Mouse (Mus musculus): ENCODE data around the gene Setdb1. TPM values are rescaled to one million over a fixed set of nuclear protein-coding genes. Genes with fewer than 3 reads are reported as not detected.

Gene Setdb1
- polyA plus RNA-seq, 1 experiment: 11.5 TPM

DNA sequence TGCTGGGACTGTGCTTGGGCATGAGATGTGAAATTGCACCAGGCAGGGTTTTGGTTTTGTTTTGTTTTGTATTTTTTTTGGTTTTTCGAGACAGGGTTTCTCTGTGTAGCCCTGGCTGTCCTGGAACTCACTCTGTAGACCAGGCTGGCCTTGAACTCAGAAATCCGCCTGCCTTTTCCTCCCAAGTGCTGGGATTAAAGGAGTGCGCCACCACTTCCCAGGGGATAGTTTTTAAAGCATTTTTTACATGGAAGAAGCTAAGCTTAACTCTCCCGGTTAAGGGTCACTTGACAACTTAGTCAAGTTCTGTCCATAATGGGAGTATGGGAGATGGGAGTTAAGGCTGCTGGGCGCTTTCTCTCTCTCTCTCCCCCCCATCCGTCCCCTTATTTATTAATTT, 42.9 kb downstream of the Setdb1 start:
- Histone ChIP-seq H3K4me2 (ENCODE audit: low read depth) (peak overlapping the region; percentile 83), H3K36me3 (ENCODE audit: control insufficient read depth, insufficient read depth) (no peaks in the 10 kb centered on the region), H3K79me2 (ENCODE audit: control insufficient read depth, insufficient read depth) (peaks cover 36% of the 10 kb centered on the region), H3K4me3 (peak overlapping the region; percentile 54), H3ac (ENCODE audit: control insufficient read depth, insufficient read length) (no peak overlapping the region), H3K27me3 (ENCODE audit: control insufficient read depth, insufficient read depth, insufficient read length) (no peaks in the 10 kb centered on the region)
- TF ChIP-seq MYOD1 (IDR thresholded peaks at IDR 0.05; ENCODE audit: control insufficient read depth in 1 of 3, insufficient read length in 2 of 3, low read depth in 2 of 3): no peak
- TF ChIP-seq SRF (IDR thresholded peaks at IDR 0.05; ENCODE audit: control insufficient read depth, insufficient read length, low read depth): no peak

DNA sequence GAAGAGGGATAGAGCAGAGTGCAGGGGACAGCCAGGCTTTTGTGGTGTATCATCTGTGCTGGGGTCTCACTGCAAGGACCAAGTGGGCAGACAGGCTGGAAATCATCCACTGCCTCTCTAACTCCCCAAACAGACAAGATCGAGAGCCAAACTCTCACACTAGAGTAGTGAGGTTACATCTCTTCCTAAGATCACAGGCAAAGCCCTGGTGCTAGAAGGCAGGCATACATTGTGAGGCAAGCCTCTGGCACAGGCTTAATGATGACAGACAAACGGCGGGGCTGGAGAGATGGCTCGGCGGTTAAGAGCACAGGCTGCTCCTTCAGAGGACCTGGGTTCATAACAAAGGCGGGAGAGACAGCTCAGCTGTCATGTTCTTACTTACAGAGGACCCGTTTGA, 43.5 kb downstream of the Setdb1 start:
- peak overlapping the region; percentile 83 for H3K4me2 ChIP-seq (ENCODE audit: low read depth)
- no peaks in the 10 kb centered on the region for H3K27me3 ChIP-seq (ENCODE audit: control insufficient read depth, insufficient read depth, insufficient read length)
- no peaks in the 10 kb centered on the region for H3K36me3 ChIP-seq (ENCODE audit: control insufficient read depth, insufficient read depth)
- no peak overlapping the region for H3ac ChIP-seq (ENCODE audit: control insufficient read depth, insufficient read length)
- TF ChIP-seq REST (IDR thresholded peaks at IDR 0.05; ENCODE audit: insufficient read depth, insufficient read length) (no peak), E2F4 (IDR thresholded peaks at IDR 0.05; ENCODE audit: insufficient read depth) (no peak), CEBPB (IDR thresholded peaks at IDR 0.05; ENCODE audit: insufficient read depth, poor library complexity, severe bottlenecking) (no peak), MYOD1 (IDR thresholded peaks at IDR 0.05; ENCODE audit: control insufficient read depth in 1 of 3, insufficient read length in 2 of 3, low read depth in 2 of 3) (no peak)
- H3K4me3 ChIP-seq: peak overlapping the region; percentile 54
- peaks cover 30% of the 10 kb centered on the region for H3K79me2 ChIP-seq (ENCODE audit: control insufficient read depth, insufficient read depth)

DNA sequence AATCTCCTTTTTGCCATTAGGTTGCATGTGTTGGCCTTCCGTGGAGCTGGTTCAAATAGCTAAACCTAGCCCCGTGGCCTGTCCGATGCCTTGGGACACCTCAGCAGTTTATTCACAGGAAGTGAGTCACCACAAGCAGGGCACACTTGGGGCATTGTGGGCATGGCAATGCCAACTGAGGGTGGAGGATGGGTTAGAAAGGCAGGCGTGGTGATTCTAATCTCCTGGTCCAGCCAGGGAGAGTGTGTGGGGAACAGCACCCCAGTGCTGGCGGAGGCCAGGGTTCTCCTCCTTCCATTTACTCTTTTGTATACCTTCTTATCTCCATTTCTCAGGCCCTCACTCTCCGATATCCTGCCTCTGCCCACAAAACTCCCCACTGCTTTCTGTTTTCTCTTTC, 44.4 kb downstream of the Setdb1 start:
- H3K79me2 ChIP-seq (ENCODE audit: control insufficient read depth, insufficient read depth): peaks cover 21% of the 10 kb centered on the region
- H3K36me3 ChIP-seq (ENCODE audit: control insufficient read depth, insufficient read depth): no peaks in the 10 kb centered on the region
- peak overlapping the region; percentile 83 for H3K4me2 ChIP-seq (ENCODE audit: low read depth)
- no peak overlapping the region for H3ac ChIP-seq (ENCODE audit: control insufficient read depth, insufficient read length)
- H3K27me3 ChIP-seq (ENCODE audit: control insufficient read depth, insufficient read depth, insufficient read length): no peaks in the 10 kb centered on the region
- H3K4me3 ChIP-seq: no peak overlapping the region
- TF ChIP-seq USF1 (IDR thresholded peaks at IDR 0.05; ENCODE audit: low read depth): no peak
- no peak for TF ChIP-seq REST (IDR thresholded peaks at IDR 0.05; ENCODE audit: insufficient read depth, insufficient read length)
- TF ChIP-seq MYOG (IDR thresholded peaks at IDR 0.05; ENCODE audit: control insufficient read depth in 1 of 3, insufficient read depth in 1 of 3, insufficient read length in 2 of 3, low read depth in 2 of 3): peak in 1 of 3 experiments; percentile 76
- TF ChIP-seq CEBPB (IDR thresholded peaks at IDR 0.05; ENCODE audit: insufficient read depth, poor library complexity, severe bottlenecking): 0 out of 2 replicates have a peak, but pooled peaks have one; percentile 28
- TF ChIP-seq POLR2AphosphoS2 (IDR thresholded peaks at IDR 0.05; ENCODE audit: insufficient read length, low read depth): peak; percentile 86
- TF ChIP-seq E2F4 (IDR thresholded peaks at IDR 0.05; ENCODE audit: insufficient read depth): no peak
- no peak for TF ChIP-seq TCF12 (IDR thresholded peaks at IDR 0.05; ENCODE audit: insufficient read depth, poor library complexity, severe bottlenecking)
- peak; percentile 78 for TF ChIP-seq POLR2A (IDR thresholded peaks at IDR 0.05; ENCODE audit: insufficient read length, low read depth)
- peak; percentile 25 for TF ChIP-seq SRF (IDR thresholded peaks at IDR 0.05; ENCODE audit: control insufficient read depth, insufficient read length, low read depth)
- TF ChIP-seq TCF3 (IDR thresholded peaks at IDR 0.05; ENCODE audit: insufficient read length, low read depth): no peak
- peak; percentile 67 for TF ChIP-seq MAX (IDR thresholded peaks at IDR 0.05; ENCODE audit: low read depth)
- TF ChIP-seq MYOD1 (IDR thresholded peaks at IDR 0.05; ENCODE audit: control insufficient read depth in 1 of 3, insufficient read length in 2 of 3, low read depth in 2 of 3): peak in 2 of 3 experiments; percentile 3 to 71

DNA sequence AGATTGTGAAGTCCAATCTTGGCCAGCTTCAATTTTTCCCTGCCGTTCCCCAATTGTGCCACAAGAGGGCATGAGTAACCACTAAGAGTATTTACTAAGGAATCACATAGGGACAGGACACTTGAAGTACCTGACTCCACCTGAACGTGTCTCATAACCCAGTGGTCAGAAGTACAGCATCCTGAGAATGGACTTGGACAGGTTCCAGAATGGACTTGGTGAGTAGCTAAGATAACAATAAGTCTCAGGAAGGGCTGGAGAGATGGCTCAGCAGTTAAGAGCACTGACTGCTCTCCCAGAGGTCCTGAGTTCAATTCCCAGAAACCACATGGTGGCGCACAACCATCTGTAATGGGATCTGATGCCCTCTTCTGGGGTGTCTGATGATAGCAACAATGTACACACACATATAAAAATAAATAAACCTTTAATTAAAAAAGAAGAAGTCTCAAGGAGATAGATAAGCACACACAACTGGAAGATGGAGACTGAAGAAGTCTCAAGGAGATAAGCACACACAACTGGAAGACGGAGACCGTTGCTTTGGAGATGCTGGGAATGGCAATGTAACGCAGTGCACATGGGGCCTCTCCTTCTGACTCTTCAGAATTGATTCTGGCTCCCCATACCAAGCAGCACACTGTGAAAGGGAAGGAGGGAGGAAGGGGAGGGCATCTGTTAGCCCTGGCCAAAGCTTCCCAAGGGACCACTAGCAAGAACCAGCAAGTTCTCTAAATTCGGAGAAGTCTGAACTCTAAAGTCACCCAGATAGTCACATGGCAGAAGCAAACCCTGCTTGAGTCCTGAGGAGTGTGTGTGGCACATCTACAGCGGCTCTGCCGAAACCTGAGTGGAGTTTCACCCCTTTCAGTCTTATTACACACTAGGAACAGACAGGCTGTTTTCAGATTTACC, 45.8 kb downstream of the Setdb1 start:
- no peaks in the 10 kb centered on the region for H3K27me3 ChIP-seq (ENCODE audit: control insufficient read depth, insufficient read depth, insufficient read length)
- TF ChIP-seq TCF3 (IDR thresholded peaks at IDR 0.05; ENCODE audit: insufficient read length, low read depth): no peak
- TF ChIP-seq TCF12 (IDR thresholded peaks at IDR 0.05; ENCODE audit: insufficient read depth, poor library complexity, severe bottlenecking): no peak
- TF ChIP-seq E2F4 (IDR thresholded peaks at IDR 0.05; ENCODE audit: insufficient read depth): no peak
- no peak for TF ChIP-seq POLR2AphosphoS2 (IDR thresholded peaks at IDR 0.05; ENCODE audit: insufficient read length, low read depth)
- no peak for TF ChIP-seq MAX (IDR thresholded peaks at IDR 0.05; ENCODE audit: low read depth)
- TF ChIP-seq CEBPB (IDR thresholded peaks at IDR 0.05; ENCODE audit: insufficient read depth, poor library complexity, severe bottlenecking): no peak
- no peak for TF ChIP-seq MYOG (IDR thresholded peaks at IDR 0.05; ENCODE audit: control insufficient read depth in 1 of 3, insufficient read depth in 1 of 3, insufficient read length in 2 of 3, low read depth in 2 of 3)
- TF ChIP-seq POLR2A (IDR thresholded peaks at IDR 0.05; ENCODE audit: insufficient read length, low read depth): no peak
- no peak for TF ChIP-seq SRF (IDR thresholded peaks at IDR 0.05; ENCODE audit: control insufficient read depth, insufficient read length, low read depth)
- TF ChIP-seq USF1 (IDR thresholded peaks at IDR 0.05; ENCODE audit: low read depth): no peak
- no peak for TF ChIP-seq REST (IDR thresholded peaks at IDR 0.05; ENCODE audit: insufficient read depth, insufficient read length)
- TF ChIP-seq MYOD1 (IDR thresholded peaks at IDR 0.05; ENCODE audit: control insufficient read depth in 1 of 3, insufficient read length in 2 of 3, low read depth in 2 of 3): no peak
- H3K4me3 ChIP-seq: no peak overlapping the region
- no peaks in the 10 kb centered on the region for H3K36me3 ChIP-seq (ENCODE audit: control insufficient read depth, insufficient read depth)
- H3K4me2 ChIP-seq (ENCODE audit: low read depth): no peak overlapping the region
- peaks cover 7% of the 10 kb centered on the region for H3K79me2 ChIP-seq (ENCODE audit: control insufficient read depth, insufficient read depth)
- H3ac ChIP-seq (ENCODE audit: control insufficient read depth, insufficient read length): no peak overlapping the region

DNA sequence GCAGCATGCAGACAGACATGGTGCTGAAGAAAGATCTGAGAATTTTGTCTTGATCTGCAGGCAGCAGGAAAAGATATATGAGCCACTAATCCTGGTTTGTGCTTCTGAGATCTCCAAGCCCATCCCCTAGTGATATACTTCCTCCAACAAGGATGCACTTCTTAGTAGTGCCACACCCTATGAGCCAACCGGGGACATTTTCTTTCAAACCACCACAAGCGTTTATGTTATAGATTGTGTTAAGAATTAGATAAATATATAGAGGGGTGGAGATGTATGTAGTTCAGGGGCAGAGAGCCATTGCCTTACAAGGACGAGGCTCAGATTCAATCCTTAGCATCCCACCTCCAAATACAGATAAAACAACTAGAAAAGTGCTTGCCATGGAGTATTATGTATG, 46.5 kb downstream of the Setdb1 start:
- TF ChIP-seq SRF (IDR thresholded peaks at IDR 0.05; ENCODE audit: control insufficient read depth, insufficient read length, low read depth): no peak
- no peak for TF ChIP-seq MYOG (IDR thresholded peaks at IDR 0.05; ENCODE audit: control insufficient read depth in 1 of 3, insufficient read depth in 1 of 3, insufficient read length in 2 of 3, low read depth in 2 of 3)
- TF ChIP-seq MAX (IDR thresholded peaks at IDR 0.05; ENCODE audit: low read depth): no peak
- no peaks in the 10 kb centered on the region for H3K79me2 ChIP-seq (ENCODE audit: control insufficient read depth, insufficient read depth)
- H3ac ChIP-seq (ENCODE audit: control insufficient read depth, insufficient read length): no peak overlapping the region
- no peak overlapping the region for H3K4me2 ChIP-seq (ENCODE audit: low read depth)
- H3K36me3 ChIP-seq (ENCODE audit: control insufficient read depth, insufficient read depth): no peaks in the 10 kb centered on the region
- no peak overlapping the region for H3K4me3 ChIP-seq
- no peaks in the 10 kb centered on the region for H3K27me3 ChIP-seq (ENCODE audit: control insufficient read depth, insufficient read depth, insufficient read length)

All from myocyte (in vitro differentiated cells).